ENCODE assay signal across 8 mouse cellular contexts in genomic region chr4:86576120-86576541, GRCm38 (mm10). TPM values are rescaled to one million over a fixed set of nuclear protein-coding genes. Genes with fewer than 3 reads are reported as not detected.
DNase-seq lines count a peak whose midpoint lies in the region; ATAC-seq and TF ChIP-seq lines count a peak whose summit lies in the region.

No protein-coding gene starts in this region.

- H3K79me2 ChIP-seq in CH12.LX (replicated peaks; ENCODE audit: control insufficient read depth, extremely low read depth, insufficient read depth, poor library complexity, severe bottlenecking) = peaks cover 33% of the 10 kb centered on the region

- no peaks in the 10 kb centered on the region for H3K9me3 ChIP-seq in CH12.LX (replicated peaks; ENCODE audit: low read length)
- no peaks in the 10 kb centered on the region for H3K9me3 ChIP-seq in midbrain, embryonic 11.5 days (ENCODE audit: control insufficient read depth, low read length)

- in situ Hi-C loops in CH12.LX (cut with MboI; ENCODE audit: low pct_ligation_motif_present, low pct_unique_long_range_greater_than_20kb, low sequenced_read_pairs) = loop anchor here (5.0 to 10.0 kb wide), 2 partner anchors 34 to 109 kb away; no protein-coding TSS in a partner anchor

- no peak for DNase-seq in gastrocnemius, adult 2 months
- DNase-seq in gastrocnemius, adult 8-10 months (ENCODE audit: low spot score in 2 of 2) = no peak
- DNase-seq in CH12.LX (ENCODE audit: extremely low read depth) = no peak
- peak; percentile 64 for DNase-seq in embryo, embryonic 11 days
- DNase-seq in heart, postnatal 4 days = peak; percentile 9
- peak; percentile 21 for DNase-seq in left cerebral cortex, postnatal 4 days
- peak; percentile 93 for DNase-seq in midbrain, embryonic 11.5 days (ENCODE audit: low spot score, missing footprints)

- no peak; the same call in 1 of the 2 replicates for ATAC-seq in midbrain, embryonic 11.5 days (ENCODE audit: low FRiP score)
- no peak for ATAC-seq in granulocyte monocyte progenitor cell, adult 5-6 weeks (replicated peaks; ENCODE audit: poor library complexity, severe bottlenecking)

- TF ChIP-seq POLR2A in CH12.LX (IDR thresholded peaks at IDR 0.05; ENCODE audit: low read depth, low read length) = no peak

- H3K9ac ChIP-seq in CH12.LX (ENCODE audit: insufficient read depth, low read depth) = peak overlapping the region; percentile 86
- peak overlapping the region; percentile 95 for H3K9ac ChIP-seq in midbrain, embryonic 11.5 days (ENCODE audit: low read length)

- peaks cover 10 to 43% of the 10 kb centered on the region in 2 experiments for H3K4me1 ChIP-seq in CH12.LX (ENCODE audit: control insufficient read depth in 1 of 2, insufficient read depth in 2 of 2)
- peaks cover 12% of the 10 kb centered on the region for H3K4me1 ChIP-seq in midbrain, embryonic 11.5 days (ENCODE audit: control insufficient read depth, insufficient read depth, low read length)

- under 1% methylated on average over 20 of the region's 20 CpGs for WGBS in midbrain, embryonic 11.5 days

- peak overlapping the region; percentile 79; the same call in 1 of the 2 replicates for H3K4me2 ChIP-seq in CH12.LX (ENCODE audit: insufficient read depth, low read depth, poor library complexity, severe bottlenecking)
- peak overlapping the region; percentile 86 for H3K4me2 ChIP-seq in midbrain, embryonic 11.5 days

- no peak for TF ChIP-seq CTCF in gastrocnemius, adult 2 months (IDR thresholded peaks at IDR 0.05)
- TF ChIP-seq CTCF in CH12.LX (conservative IDR thresholded peaks at IDR 0.05 in 1 of 2, IDR thresholded peaks at IDR 0.05 in 1 of 2; ENCODE audit: low read depth in 2 of 2, low read length in 2 of 2) = no peak

- dilution Hi-C loops in CH12.LX (cut with MboI; ENCODE audit: extremely low pct_ligation_motif_present, extremely low pct_unique_long_range_greater_than_20kb, low sequenced_read_pairs) = no loop called here

- H3K36me3 ChIP-seq in CH12.LX (replicated peaks in 1 of 2; ENCODE audit: control insufficient read depth in 1 of 2, insufficient read depth in 1 of 2, low read length in 1 of 2) = peaks cover 0 to 18% of the 10 kb centered on the region in 2 experiments
- no peaks in the 10 kb centered on the region for H3K36me3 ChIP-seq in midbrain, embryonic 11.5 days (ENCODE audit: control insufficient read depth, insufficient read depth, low read length)

- intact Hi-C loops in gastrocnemius, adult 2 months (cut with DNase I) = loop anchor here (10.0 kb wide), 1 partner anchor 279 kb away; the partner anchor contains the start of gene Rps6
- intact Hi-C loops in left cerebral cortex, postnatal 4 days (cut with DNase I) = loop anchor here (10.0 kb wide), 1 partner anchor 119 kb away; no protein-coding TSS in a partner anchor

- H3K4me3 ChIP-seq in gastrocnemius, adult 2 months = peak overlapping the region; percentile 80
- peak overlapping the region; percentile 93 to 94 (median 94) for H3K4me3 ChIP-seq in CH12.LX (replicated peaks in 1 of 3; ENCODE audit: low read depth in 2 of 3, low read length in 2 of 3, poor library complexity in 1 of 3)
- H3K4me3 ChIP-seq in midbrain, embryonic 11.5 days (ENCODE audit: low read depth, low read length) = peak overlapping the region; percentile 85

- TF ChIP-seq EP300 in CH12.LX (IDR thresholded peaks at IDR 0.05; ENCODE audit: low read length) = no peak

- H3K27ac ChIP-seq in gastrocnemius, adult 2 months = peak overlapping the region; percentile 96
- peak overlapping the region; percentile 94 for H3K27ac ChIP-seq in CH12.LX (ENCODE audit: insufficient read depth, low read depth)
- peak overlapping the region; percentile 93 for H3K27ac ChIP-seq in midbrain, embryonic 11.5 days (ENCODE audit: low read depth, low read length)

- no peak for TF ChIP-seq RAD21 in CH12.LX (IDR thresholded peaks at IDR 0.05; ENCODE audit: low read depth, low read length)

- no peaks in the 10 kb centered on the region for H3K27me3 ChIP-seq in CH12.LX (replicated peaks)
- H3K27me3 ChIP-seq in midbrain, embryonic 11.5 days (ENCODE audit: control insufficient read depth, insufficient read depth, low read length) = no peaks in the 10 kb centered on the region

TF ChIP-seq in CH12.LX, 34 proteins besides CTCF, POLR2A, EP300 and RAD21:
- no peak for TF ChIP-seq USF1 (IDR thresholded peaks at IDR 0.05; ENCODE audit: low read depth, low read length)
- no peak for TF ChIP-seq MAZ (IDR thresholded peaks at IDR 0.05; ENCODE audit: low read depth, low read length)
- TF ChIP-seq MXI1 (IDR thresholded peaks at IDR 0.05; ENCODE audit: low read depth, low read length) = 0 out of 2 replicates have a peak, but pooled peaks have one; percentile 20
- no peak for TF ChIP-seq E2F4 (IDR thresholded peaks at IDR 0.05; ENCODE audit: insufficient replicate concordance, low read depth, low read length)
- no peak for TF ChIP-seq TBP (conservative IDR thresholded peaks at IDR 0.05; ENCODE audit: low read depth, low read length)
- TF ChIP-seq JUND (conservative IDR thresholded peaks at IDR 0.05; ENCODE audit: low read depth, low read length) = no peak
- TF ChIP-seq ZNF384 (IDR thresholded peaks at IDR 0.05; ENCODE audit: low read depth, low read length) = no peak
- TF ChIP-seq SIN3A (IDR thresholded peaks at IDR 0.05; ENCODE audit: low read length) = peak; percentile 64
- TF ChIP-seq MAX (IDR thresholded peaks at IDR 0.05; ENCODE audit: low read length) = 0 out of 2 replicates have a peak, but pooled peaks have one; percentile 20
- no peak for TF ChIP-seq GABPA (IDR thresholded peaks at IDR 0.05; ENCODE audit: insufficient replicate concordance, low read depth, low read length)
- no peak for TF ChIP-seq PAX5 (IDR thresholded peaks at IDR 0.05; ENCODE audit: low read length)
- no peak for TF ChIP-seq MAFK (IDR thresholded peaks at IDR 0.05; ENCODE audit: insufficient replicate concordance, low read length)
- no peak for TF ChIP-seq ELF1 (IDR thresholded peaks at IDR 0.05; ENCODE audit: low read depth, low read length)

RNA-seq across cellular contexts. Expression of gene Rraga, which starts 0.7 kb away (rescaled TPM):
- total RNA-seq in gastrocnemius, adult 2 months (2021) = 10 to 100 TPM; 43.5 to 54.4 TPM
- 10 to 100 TPM; 48.4 to 50.9 (median 50.4) TPM for total RNA-seq in gastrocnemius, adult 8-10 months (2022)
- 12.3 and 13.6 TPM in 2 replicates for total RNA-seq in CH12.LX (2012; rRNA removed)
- 29.3 and 38.3 TPM in 2 replicates for total RNA-seq in CH12.LX (2014; rRNA removed)
- polyA plus RNA-seq in CH12.LX (2012; ENCODE audit: insufficient read length, low read depth) = 87.3 and 96.2 TPM in 2 replicates
- total RNA-seq in heart, postnatal 4 days (2021) = 10 to 100 TPM; 74.4 to 74.7 TPM
- 100 to 1,000 TPM; 131 to 139 TPM for total RNA-seq in left cerebral cortex, postnatal 4 days (2021)
- polyA plus RNA-seq in midbrain, embryonic 11.5 days (2014; fragmentation: Nextera tagmentation; extraction: Ambion mirVana) = 129 and 136 TPM in 2 replicates
- 11.2 and 16.4 TPM in 2 replicates for total RNA-seq in granulocyte monocyte progenitor cell, adult 5-6 weeks (2014; fragmentation: Nextera tagmentation)
- 9.5 and 11.8 TPM in 2 replicates for total RNA-seq in granulocyte monocyte progenitor cell, adult 5-6 weeks (2017)

RNA-seq across cellular contexts. Expression of gene Saxo1, which starts 18.0 kb away (rescaled TPM):
- total RNA-seq in gastrocnemius, adult 2 months (2021) = not detected
- total RNA-seq in gastrocnemius, adult 8-10 months (2022) = not detected
- not detected in 2 replicates for total RNA-seq in CH12.LX (2012; rRNA removed)
- not detected in 2 replicates for total RNA-seq in CH12.LX (2014; rRNA removed)
- polyA plus RNA-seq in CH12.LX (2012; ENCODE audit: insufficient read length, low read depth) = not detected in 2 replicates
- total RNA-seq in heart, postnatal 4 days (2021) = not detected
- total RNA-seq in left cerebral cortex, postnatal 4 days (2021) = not detected
- polyA plus RNA-seq in midbrain, embryonic 11.5 days (2014; fragmentation: Nextera tagmentation; extraction: Ambion mirVana) = not detected in 2 replicates
- not detected in 2 replicates for total RNA-seq in granulocyte monocyte progenitor cell, adult 5-6 weeks (2014; fragmentation: Nextera tagmentation)
- total RNA-seq in granulocyte monocyte progenitor cell, adult 5-6 weeks (2017) = not detected in 2 replicates

RNA-seq across cellular contexts. Expression of gene Haus6, which starts 35.7 kb away (rescaled TPM):
- 1 to 10 TPM; 5.0 to 5.3 TPM for total RNA-seq in gastrocnemius, adult 2 months (2021)
- total RNA-seq in gastrocnemius, adult 8-10 months (2022) = 1 to 10 TPM; 6.1 to 9.4 (median 6.6) TPM
- 35.9 and 39.0 TPM in 2 replicates for total RNA-seq in CH12.LX (2012; rRNA removed)
- 23.4 and 25.5 TPM in 2 replicates for total RNA-seq in CH12.LX (2014; rRNA removed)
- 23.3 and 26.3 TPM in 2 replicates for polyA plus RNA-seq in CH12.LX (2012; ENCODE audit: insufficient read length, low read depth)
- 10 to 100 TPM; 11.9 to 15.4 TPM for total RNA-seq in heart, postnatal 4 days (2021)
- total RNA-seq in left cerebral cortex, postnatal 4 days (2021) = 10 to 100 TPM; 11.4 to 11.9 TPM
- 28.8 and 29.7 TPM in 2 replicates for polyA plus RNA-seq in midbrain, embryonic 11.5 days (2014; fragmentation: Nextera tagmentation; extraction: Ambion mirVana)
- 22.5 and 23.3 TPM in 2 replicates for total RNA-seq in granulocyte monocyte progenitor cell, adult 5-6 weeks (2014; fragmentation: Nextera tagmentation)
- 28.9 and 32.2 TPM in 2 replicates for total RNA-seq in granulocyte monocyte progenitor cell, adult 5-6 weeks (2017)

Comparison
In these comparisons a context has a peak if more than half of its experiments do, and no peak if none do; other contexts are left out.
1. DNase-seq: peak in embryo, embryonic 11 days (single experiment), heart, postnatal 4 days (single experiment), left cerebral cortex, postnatal 4 days (single experiment) and midbrain, embryonic 11.5 days (single experiment); none in gastrocnemius, adult 2 months (single experiment), gastrocnemius, adult 8-10 months (0 of 2) and CH12.LX (single experiment).
2. Peak in every context shown above with its lines, with median percentiles within 50 percentile points of each other: H3K27ac ChIP-seq and H3K4me3 ChIP-seq.